Mouse (Mus musculus) myocyte (in vitro differentiated cells): Measurements from ENCODE around the gene Lrrc8c.

Experiments
- CEBPB ChIP-seq: IDR thresholded peaks from 2 replicates; pipeline ENCODE4 v1.6.1; 2011; ENCODE audit warnings: mild to moderate bottlenecking, moderate library complexity; ENCODE audit not compliant: poor library complexity, insufficient read depth, severe bottlenecking
- E2F4 ChIP-seq: IDR thresholded peaks from one replicate; pipeline ENCODE4 v1.6.1; 2011; ENCODE audit warnings: mild to moderate bottlenecking, control low read depth, moderate library complexity; ENCODE audit not compliant: insufficient read depth
- MAX ChIP-seq: IDR thresholded peaks from one replicate; pipeline ENCODE4 v1.6.1; 2011; ENCODE audit warnings: low read depth, mild to moderate bottlenecking, control low read depth
- MYOG ChIP-seq, 3 experiments: IDR thresholded peaks; one replicate each; pipeline ENCODE4 v1.6.1; 2011; ENCODE audit warnings: control low read depth in 2 of 3, low read depth in 2 of 3, mild to moderate bottlenecking in 2 of 3; ENCODE audit not compliant: insufficient read length in 2 of 3, control insufficient read depth in 1 of 3, insufficient read depth in 1 of 3
- POLR2A ChIP-seq: IDR thresholded peaks from one replicate; pipeline ENCODE4 v1.6.1; 2011; ENCODE audit warnings: low read depth, mild to moderate bottlenecking, control low read depth, moderate library complexity; ENCODE audit not compliant: insufficient read length
- POLR2AphosphoS2 ChIP-seq: IDR thresholded peaks from one replicate; pipeline ENCODE4 v1.6.1; 2011; ENCODE audit warnings: low read depth, control low read depth; ENCODE audit not compliant: insufficient read length
- REST ChIP-seq: IDR thresholded peaks from one replicate; pipeline ENCODE4 v1.6.1; 2011; ENCODE audit warnings: mild to moderate bottlenecking, control low read depth, moderate library complexity; ENCODE audit not compliant: insufficient read depth, insufficient read length
- TCF12 ChIP-seq: IDR thresholded peaks from one replicate; pipeline ENCODE4 v1.6.1; 2011; ENCODE audit warnings: mild to moderate bottlenecking, control low read depth; ENCODE audit not compliant: poor library complexity, insufficient read depth, severe bottlenecking
- USF1 ChIP-seq: IDR thresholded peaks from one replicate; pipeline ENCODE4 v1.6.1; 2011; ENCODE audit warnings: low read depth, mild to moderate bottlenecking, control low read depth, moderate library complexity

GRCm38 (mm10) chr5:105556291-105556690, 37.1 kb downstream of the Lrrc8c start:
- TF ChIP-seq POLR2A, result no peak
- TF ChIP-seq REST, result no peak
- no peak for TF ChIP-seq MAX
- no peak for TF ChIP-seq MYOG (IDR thresholded peaks at IDR 0.05; ENCODE audit: control insufficient read depth in 1 of 3, insufficient read depth in 1 of 3, insufficient read length in 2 of 3, low read depth in 2 of 3)
- TF ChIP-seq TCF12, result no peak
- TF ChIP-seq CEBPB, result no peak
- TF ChIP-seq POLR2AphosphoS2, result no peak
- no peak for TF ChIP-seq USF1
- TF ChIP-seq E2F4, result no peak
